Mouse (Mus musculus) heart, adult 2 months (tissue): ENCODE measurements around the gene Slc25a34. TPM values are rescaled to one million over a fixed set of nuclear protein-coding genes. Genes with fewer than 3 reads are reported as not detected.

Experiments
- DNase-seq, 2 experiments: peaks; one replicate each; pipeline ENCODE4 v3.0.0; 2021
- H3K27ac ChIP-seq: fragments of 200-600 bp; 2 replicates; pipeline ENCODE4 v1.8.1; 2022
- H3K27me3 ChIP-seq: fragments of 200-500 bp; 2 replicates; pipeline ENCODE4 v1.6.1; 2012; ENCODE audit warnings: mild to moderate bottlenecking, low read length, inconsistent platforms, mixed read lengths; ENCODE audit not compliant: control insufficient read depth, insufficient read depth
- H3K36me3 ChIP-seq: fragments of 200-500 bp; 2 replicates; pipeline ENCODE4 v1.6.1; 2012; ENCODE audit warnings: low read length, inconsistent platforms; ENCODE audit not compliant: control insufficient read depth, insufficient read depth
- H3K4me1 ChIP-seq: fragments of 200-500 bp; 2 replicates; pipeline ENCODE4 v1.6.1; 2011; ENCODE audit warnings: low read length; ENCODE audit not compliant: control insufficient read depth, insufficient read depth
- H3K4me3 ChIP-seq: fragments of 200-600 bp; 2 replicates; pipeline ENCODE4 v1.8.1; 2022
- H3K79me2 ChIP-seq: fragments of 200-500 bp; replicated peaks from 2 replicates; pipeline ENCODE4 v1.6.1; 2012; ENCODE audit warnings: mild to moderate bottlenecking, inconsistent platforms, low read length, moderate library complexity, mixed read lengths; ENCODE audit not compliant: control insufficient read depth, insufficient read depth
- H3K9ac ChIP-seq: fragments of 200-500 bp; 2 replicates; pipeline ENCODE4 v1.6.1; 2012; ENCODE audit warnings: low read depth, mild to moderate bottlenecking, control low read depth, inconsistent platforms, low read length, mixed read lengths
- CTCF ChIP-seq: fragments of 200-600 bp; IDR thresholded peaks from 2 replicates; pipeline ENCODE4 v1.8.1; 2022; ENCODE audit warnings: antibody characterized with exemption, mild to moderate bottlenecking, moderate library complexity
- EP300 ChIP-seq: fragments of 200-500 bp; IDR thresholded peaks from 2 replicates; pipeline ENCODE4 v1.6.1; 2011; ENCODE audit warnings: low read depth, low read length, control low read depth; ENCODE audit not compliant: insufficient read depth
- POLR2A ChIP-seq: fragments of 200-500 bp; IDR thresholded peaks from 2 replicates; pipeline ENCODE4 v1.6.1; 2011; ENCODE audit warnings: mild to moderate bottlenecking, low read depth, low read length, control low read depth; ENCODE audit not compliant: insufficient read depth
- WGBS: fragments of 180-500 bp; shearing (Covaris S2); methylation state at CpG from one replicate; pipeline ENCODE4 v1.1.7; 2018; 5-methylcytosine and 5-hydroxymethylcytosine counted together
- intact Hi-C: fragments of 180-260 bp; cut with DNase I; formaldehyde crosslinking; loops from one replicate; pipeline ENCODE4 v1.15.1; 2025
- polyA plus RNA-seq: library from polyadenylated mRNA; depleted of rRNA; stranded (reverse); fragments of >200 nt; gene quantifications from 2 replicates; pipeline ENCODE4 v1.2.3, GENCODE M21; 2012
- total RNA-seq, 2 experiments: library from RNA; stranded (reverse); gene quantifications; 2 replicates each; pipeline ENCODE4 v1.2.3; 2021

Gene Slc25a34
- total and polyA plus RNA-seq, 3 experiments: 118 to 183 (median 132) TPM

- peaks cover 18% of the 10 kb centered on the region for H3K4me1 ChIP-seq
- TF ChIP-seq EP300 (0 out of 2 replicates have a peak, but pooled peaks have one; percentile 11), CTCF (no peak), POLR2A (0 out of 2 replicates have a peak, but pooled peaks have one; percentile 6)
- H3K36me3 ChIP-seq: peaks cover 3% of the 10 kb centered on the region
- H3K27ac ChIP-seq: peak overlapping the region; percentile 75
- WGBS: 56% methylated on average over 12 of the region's 12 CpGs
- no peaks in the 10 kb centered on the region for H3K27me3 ChIP-seq
- no peak overlapping the region for H3K4me3 ChIP-seq
- DNase-seq: peak; percentile 51 to 66
- no peak overlapping the region for H3K9ac ChIP-seq
- intact Hi-C loops: no loop called here
- H3K79me2 ChIP-seq: peaks cover 3% of the 10 kb centered on the region
Measured at GRCm38 (mm10) chr4:141655908-141656608, 32.4 kb upstream of the Slc25a34 start.

- TF ChIP-seq EP300 (0 out of 2 replicates have a peak, but pooled peaks have one; percentile 55), POLR2A (no peak)
- Histone ChIP-seq H3K79me2 (peaks cover under 1% of the 10 kb centered on the region; the same call in 1 of the 2 replicates), H3K27ac (peak overlapping the region; percentile 67), H3K36me3 (no peaks in the 10 kb centered on the region; the same call in 1 of the 2 replicates), H3K9ac (no peak overlapping the region), H3K27me3 (no peaks in the 10 kb centered on the region), H3K4me3 (no peak overlapping the region), H3K4me1 (peaks cover 18% of the 10 kb centered on the region)
- intact Hi-C loops: no loop called here
- WGBS: 70% methylated on average over 6 of the region's 6 CpGs
- peak in 1 of 2 experiments; percentile 59 for DNase-seq
Measured at GRCm38 (mm10) chr4:141654509-141654908, 30.9 kb upstream of the Slc25a34 start.

GRCm38 (mm10) chr4:141653813-141654212 lies 30.2 kb upstream of the Slc25a34 start:
- no peak overlapping the region for H3K4me3 ChIP-seq
- H3K27ac ChIP-seq: peak overlapping the region; percentile 67
- TF ChIP-seq CTCF (no peak), POLR2A (no peak), EP300 (no peak)
- intact Hi-C loops: no loop called here
- no peaks in the 10 kb centered on the region for H3K27me3 ChIP-seq
- no peaks in the 10 kb centered on the region; the same call in 1 of the 2 replicates for H3K36me3 ChIP-seq
- 68% methylated on average over 13 of the region's 13 CpGs for WGBS
- no peak for DNase-seq
- H3K4me1 ChIP-seq: peaks cover 21% of the 10 kb centered on the region
- no peak overlapping the region for H3K9ac ChIP-seq
- peaks cover 2% of the 10 kb centered on the region; the same call in 1 of the 2 replicates for H3K79me2 ChIP-seq

GRCm38 (mm10) chr4:141653044-141653443 lies 29.4 kb upstream of the Slc25a34 start:
- peaks cover 22% of the 10 kb centered on the region for H3K4me1 ChIP-seq
- WGBS: 58% methylated on average over 8 of the region's 8 CpGs
- no peaks in the 10 kb centered on the region; the same call in 1 of the 2 replicates for H3K36me3 ChIP-seq
- peak overlapping the region; percentile 67 for H3K27ac ChIP-seq
- intact Hi-C loops: no loop called here
- H3K27me3 ChIP-seq: no peaks in the 10 kb centered on the region
- H3K4me3 ChIP-seq: no peak overlapping the region
- DNase-seq: no peak
- TF ChIP-seq POLR2A: no peak
- TF ChIP-seq EP300: no peak
- no peak for TF ChIP-seq CTCF
- no peak overlapping the region for H3K9ac ChIP-seq
- H3K79me2 ChIP-seq: peaks cover 2% of the 10 kb centered on the region; the same call in 1 of the 2 replicates

- Histone ChIP-seq H3K27ac (peak overlapping the region; percentile 80), H3K79me2 (peaks cover 2% of the 10 kb centered on the region; the same call in 1 of the 2 replicates), H3K4me1 (peaks cover 22% of the 10 kb centered on the region), H3K27me3 (no peaks in the 10 kb centered on the region), H3K9ac (0 out of 2 replicates have a peak overlapping the region, but pooled peaks have one; percentile 18), H3K4me3 (peak overlapping the region; percentile 3; the same call in 1 of the 2 replicates), H3K36me3 (no peaks in the 10 kb centered on the region; the same call in 1 of the 2 replicates)
- TF ChIP-seq POLR2A (no peak), CTCF (no peak)
- 64% methylated on average over 10 of the region's 10 CpGs for WGBS
- DNase-seq: no peak
- intact Hi-C loops: no loop called here
Measured at GRCm38 (mm10) chr4:141651944-141652343, 28.3 kb upstream of the Slc25a34 start.

GRCm38 (mm10) chr4:141651286-141651685 lies 27.7 kb upstream of the Slc25a34 start:
- DNase-seq: peak in 1 of 2 experiments; percentile 62
- Histone ChIP-seq H3K36me3 (no peaks in the 10 kb centered on the region; the same call in 1 of the 2 replicates), H3K27me3 (no peaks in the 10 kb centered on the region), H3K27ac (peak overlapping the region; percentile 80), H3K4me3 (0 out of 2 replicates have a peak overlapping the region, but pooled peaks have one; percentile 20), H3K79me2 (peaks cover 2% of the 10 kb centered on the region; the same call in 1 of the 2 replicates), H3K9ac (no peak overlapping the region), H3K4me1 (peaks cover 18% of the 10 kb centered on the region)
- intact Hi-C loops: no loop called here
- 34% methylated on average over 6 of the region's 6 CpGs for WGBS
- TF ChIP-seq POLR2A: peak; percentile 30; the same call in 1 of the 2 replicates
- no peak for TF ChIP-seq CTCF
- peak; percentile 75; the same call in 1 of the 2 replicates for TF ChIP-seq EP300
